Mouse (Mus musculus) right cerebral cortex, postnatal 25 days (tissue): Measurements from ENCODE around the gene Exd1.

Experiments used
- DNase-seq: peaks from one replicate; pipeline ENCODE4 v3.0.0; 2022

Exd1 gene

GRCm38 (mm10) chr2:119547522-119548370 lies at the start of gene Exd1, which contains the start of gene Chp1:
Gene Exd1, minus strand, starts transcription at chr2:119547627.
Gene Chp1, plus strand, starts transcription at chr2:119547697.
- peak; percentile 99 for DNase-seq

GRCm38 (mm10) chr2:119596781-119597330 lies 49.4 kb upstream of the Exd1 start:
- DNase-seq: peak; percentile 37

- no peak for DNase-seq
Observed at GRCm38 (mm10) chr2:119595308-119595707, 47.9 kb upstream of the Exd1 start.

- DNase-seq: peak; percentile 95
Observed at GRCm38 (mm10) chr2:119594113-119594981, 46.9 kb upstream of the Exd1 start.

- DNase-seq: no peak
Observed at GRCm38 (mm10) chr2:119593765-119594112, 46.3 kb upstream of the Exd1 start.

DNA sequence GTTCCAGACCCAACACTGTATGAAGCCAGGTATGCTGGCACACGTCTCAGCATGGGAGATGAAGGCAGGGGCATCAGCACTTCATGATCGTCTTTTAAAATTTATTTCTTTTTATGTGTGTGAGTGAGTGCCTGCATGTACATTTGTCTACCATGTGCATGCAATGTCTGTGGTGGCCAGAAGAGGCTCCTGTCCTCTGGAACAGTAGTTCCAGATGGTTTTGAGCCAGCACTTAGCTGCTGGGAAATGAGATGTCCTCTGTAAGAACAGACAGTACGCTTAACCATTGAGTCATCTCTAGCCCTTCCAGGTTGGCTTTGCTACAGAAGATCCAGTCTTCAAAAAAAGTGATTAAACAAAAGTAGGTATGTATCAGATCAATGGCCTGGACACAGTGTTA lies 43.8 kb upstream of the Exd1 start:
- DNase-seq: no peak

DNA sequence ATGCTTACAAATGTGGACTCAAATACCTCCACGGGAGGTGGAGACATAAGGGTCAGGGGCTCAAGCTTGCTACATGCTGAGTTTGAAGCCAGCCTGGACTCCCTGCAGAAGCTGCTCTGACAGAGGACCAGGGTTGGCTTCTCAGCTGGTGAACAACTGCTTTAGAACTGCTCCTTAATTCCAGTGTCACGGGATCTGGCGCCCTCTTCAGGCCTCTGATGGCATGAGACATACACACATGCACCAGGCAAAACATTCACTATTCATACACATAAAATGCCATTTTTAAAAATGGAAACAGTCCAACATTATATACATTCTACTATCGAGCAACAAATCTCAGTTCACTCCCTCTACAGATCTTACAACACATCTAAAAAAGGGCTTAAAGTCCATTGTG lies 40.0 kb upstream of the Exd1 start:
- no peak for DNase-seq

DNA sequence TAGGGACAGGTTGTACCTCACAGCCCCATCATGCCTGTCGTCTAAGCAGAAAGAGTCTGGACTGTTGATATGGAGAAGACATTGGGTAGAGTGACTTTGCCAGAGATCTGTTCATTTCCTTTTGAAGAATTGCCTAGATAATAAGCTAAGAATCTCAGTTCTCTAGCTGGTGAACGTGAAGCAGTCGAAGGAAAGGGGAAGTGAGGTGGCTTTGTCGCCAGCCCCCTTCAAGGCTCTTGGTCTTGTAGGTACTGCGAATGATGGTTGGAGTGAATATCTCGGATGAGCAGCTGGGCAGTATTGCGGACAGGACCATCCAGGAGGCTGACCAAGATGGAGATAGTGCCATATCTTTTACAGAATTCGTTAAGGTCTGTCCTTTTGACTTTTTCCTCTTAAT lies 36.9 kb upstream of the Exd1 start:
- DNase-seq: no peak

DNA sequence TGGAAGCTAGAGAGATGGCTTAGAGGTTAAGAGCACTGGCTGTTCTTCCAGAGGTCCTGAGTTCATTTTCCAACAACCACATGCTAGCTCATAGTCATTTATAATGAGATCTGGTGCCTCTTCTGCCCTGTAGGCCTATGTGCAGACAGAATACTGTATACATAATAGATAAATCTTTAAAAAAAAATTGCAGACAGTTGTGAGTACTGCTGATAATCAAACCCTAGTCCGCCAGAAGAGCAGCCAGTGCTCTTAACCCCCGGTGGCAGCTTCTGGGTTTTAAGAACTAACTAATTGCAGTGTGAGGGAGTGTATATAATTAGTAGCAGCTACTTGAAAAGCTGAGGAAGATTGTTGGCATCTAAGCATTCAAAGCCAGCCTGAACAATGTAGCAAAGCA lies 36.0 kb upstream of the Exd1 start:
- no peak for DNase-seq

- DNase-seq: no peak
Observed at GRCm38 (mm10) chr2:119581571-119581970, 34.1 kb upstream of the Exd1 start.

- no peak for DNase-seq
Observed at GRCm38 (mm10) chr2:119572471-119572870, 25.0 kb upstream of the Exd1 start.

GRCm38 (mm10) chr2:119566182-119566855 lies 18.9 kb upstream of the Exd1 start:
- no peak for DNase-seq

- DNase-seq: no peak
Observed at GRCm38 (mm10) chr2:119565284-119565683, 17.9 kb upstream of the Exd1 start.

GRCm38 (mm10) chr2:119561794-119562193 lies 14.4 kb upstream of the Exd1 start:
- no peak for DNase-seq

DNA sequence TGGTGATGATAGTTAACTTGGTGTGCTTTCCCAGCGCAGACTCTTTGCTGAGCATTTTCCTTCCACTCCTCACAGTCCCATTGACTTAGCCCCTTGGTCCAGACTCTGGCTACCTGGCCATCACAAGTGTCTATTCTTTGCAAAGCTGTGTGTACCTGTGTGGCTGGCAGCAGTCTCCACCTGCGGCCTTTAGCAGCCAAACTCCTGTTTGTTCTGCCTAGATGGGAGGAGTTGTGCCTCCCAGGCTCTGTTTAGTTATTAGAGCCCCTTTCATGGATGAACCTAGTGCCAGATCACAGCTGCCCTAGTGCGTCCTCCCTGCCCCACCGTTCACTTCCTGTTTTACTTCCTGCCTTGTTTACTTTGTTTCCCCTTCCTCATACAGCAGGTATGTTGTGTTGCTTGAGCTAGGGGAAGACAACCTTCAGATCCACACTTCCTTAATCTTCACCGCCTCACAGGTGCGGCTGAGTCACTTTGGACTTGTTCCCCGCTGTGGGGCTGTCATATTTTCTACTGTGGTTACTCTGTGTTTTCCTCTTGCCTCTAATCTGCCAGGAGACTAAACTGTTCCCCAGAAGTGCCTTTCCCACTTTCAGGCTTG lies 11.4 kb upstream of the Exd1 start:
- DNase-seq: peak; percentile 18

- no peak for DNase-seq
Observed at GRCm38 (mm10) chr2:119558039-119558438, 10.6 kb upstream of the Exd1 start.

GRCm38 (mm10) chr2:119549678-119550077 lies 2.3 kb upstream of the Exd1 start:
- no peak for DNase-seq

DNA sequence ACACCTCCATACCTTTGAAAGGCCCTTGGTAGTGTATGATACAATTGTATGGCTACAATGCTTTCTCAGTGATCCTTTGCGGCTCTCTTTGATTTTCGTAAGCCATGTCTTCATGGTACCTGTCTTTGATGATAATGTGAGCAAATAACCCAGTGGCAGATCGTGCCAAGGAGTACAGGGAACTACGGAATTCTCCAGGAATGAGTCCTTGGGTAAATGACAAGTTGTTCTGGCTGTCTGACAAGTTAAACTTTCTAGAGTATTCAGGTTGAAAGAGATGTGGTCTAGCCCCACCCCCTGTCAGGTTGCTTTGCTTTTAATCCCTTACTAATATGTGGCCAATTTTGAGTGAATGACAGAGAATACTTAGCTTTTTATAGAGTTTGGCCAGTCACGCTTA lies 1.3 kb upstream of the Exd1 start:
- no peak for DNase-seq

- no peak for DNase-seq
Observed at GRCm38 (mm10) chr2:119548371-119548660, 889 bp upstream of the Exd1 start.

- DNase-seq: peak; percentile 76
Observed at GRCm38 (mm10) chr2:119546848-119547521, 442 bp downstream of the Exd1 start.

- no peak for DNase-seq
Observed at GRCm38 (mm10) chr2:119543656-119544055, 3.8 kb downstream of the Exd1 start.

GRCm38 (mm10) chr2:119542106-119542505 lies 5.3 kb downstream of the Exd1 start:
- DNase-seq: peak; percentile 23
